Mouse (Mus musculus) erythroblast, embryonic 14.5 days (primary cell): ENCODE measurements around the gene Clgn.

Source experiments
- GATA1 ChIP-seq: IDR thresholded peaks from 2 replicates; pipeline ENCODE4 v1.6.1; 2012; ENCODE audit warnings: low read length, inconsistent platforms, mixed read lengths
- TAL1 ChIP-seq: IDR thresholded peaks from 3 replicates; pipeline ENCODE4 v1.6.1; 2012; ENCODE audit warnings: low read length, inconsistent platforms, mixed read lengths

- TF ChIP-seq TAL1, result no peak
- no peak for TF ChIP-seq GATA1
Measured at GRCm38 (mm10) chr8:83426104-83426759, 36.6 kb downstream of the Clgn start.
